Mouse (Mus musculus): ENCODE results near the gene Adcy9.

GRCm38 (mm10) chr16:4377556-4377955 is 42.7 kb downstream of the Adcy9 start:
- TF ChIP-seq ZKSCAN1 (IDR thresholded peaks at IDR 0.05; ENCODE audit: low read depth, low read length) (no peak), HCFC1 (IDR thresholded peaks at IDR 0.05; ENCODE audit: low read depth, low read length) (no peak), CTCF (IDR thresholded peaks at IDR 0.05 in 2 of 3, conservative IDR thresholded peaks at IDR 0.05 in 1 of 3; ENCODE audit: control insufficient read depth in 1 of 3, insufficient read depth in 1 of 3, low read depth in 2 of 3, low read length in 3 of 3, poor library complexity in 1 of 3, severe bottlenecking in 1 of 3) (no peak), NELFE (IDR thresholded peaks at IDR 0.05; ENCODE audit: low read depth, low read length) (no peak), GATA1 (IDR thresholded peaks at IDR 0.05; ENCODE audit: low read depth, low read length) (no peak), ZNF384 (IDR thresholded peaks at IDR 0.05; ENCODE audit: low read depth, low read length) (no peak), EP300 (IDR thresholded peaks at IDR 0.05; ENCODE audit: low read depth in 1 of 2, low read length in 2 of 2) (no peak), BHLHE40 (IDR thresholded peaks at IDR 0.05; ENCODE audit: borderline replicate concordance, low read depth, low read length) (no peak), SMC3 (IDR thresholded peaks at IDR 0.05; ENCODE audit: low read depth, low read length) (no peak), USF1 (IDR thresholded peaks at IDR 0.05; ENCODE audit: low read depth, low read length) (no peak)

Data from MEL (cell line).